Mouse (Mus musculus): Measurements from ENCODE around the gene Idnk. TPM values are rescaled to one million over a fixed set of nuclear protein-coding genes. Genes with fewer than 3 reads are reported as not detected.

The Idnk gene
- polyA plus RNA-seq, 1 experiment from 2014 or later, result 38.2 TPM

GRCm38 (mm10) chr13:58186281-58186680 is 28.8 kb downstream of the Idnk start:
- Histone ChIP-seq H3K4me2 (ENCODE audit: low read length) (no peak overlapping the region), H3K27ac (replicated peaks in 1 of 2; ENCODE audit: control insufficient read depth in 1 of 2, insufficient read depth in 1 of 2, low read depth in 2 of 2, low read length in 2 of 2) (no peak overlapping the region), H3K9ac (ENCODE audit: low read length) (no peak overlapping the region), H3K36me3 (ENCODE audit: control insufficient read depth, insufficient read depth, low read length) (peaks cover 64% of the 10 kb centered on the region), H3K27me3 (ENCODE audit: control insufficient read depth, insufficient read depth, low read length) (no peaks in the 10 kb centered on the region), H3K4me3 (ENCODE audit: control insufficient read depth in 1 of 2, insufficient read depth in 1 of 2, low read depth in 1 of 2, low read length in 2 of 2) (no peak overlapping the region), H3K4me1 (ENCODE audit: control insufficient read depth in 2 of 2, insufficient read depth in 2 of 2, low read length in 2 of 2) (no peaks in the 10 kb centered on the region), H3K9me3 (ENCODE audit: control insufficient read depth, low read length) (no peaks in the 10 kb centered on the region)
- WGBS, result 67% methylated on average over 8 of the region's 8 CpGs
- ATAC-seq (ENCODE audit: insufficient number of reproducible peaks, insufficient read depth, low FRiP score, low read depth), result no peak

DNA sequence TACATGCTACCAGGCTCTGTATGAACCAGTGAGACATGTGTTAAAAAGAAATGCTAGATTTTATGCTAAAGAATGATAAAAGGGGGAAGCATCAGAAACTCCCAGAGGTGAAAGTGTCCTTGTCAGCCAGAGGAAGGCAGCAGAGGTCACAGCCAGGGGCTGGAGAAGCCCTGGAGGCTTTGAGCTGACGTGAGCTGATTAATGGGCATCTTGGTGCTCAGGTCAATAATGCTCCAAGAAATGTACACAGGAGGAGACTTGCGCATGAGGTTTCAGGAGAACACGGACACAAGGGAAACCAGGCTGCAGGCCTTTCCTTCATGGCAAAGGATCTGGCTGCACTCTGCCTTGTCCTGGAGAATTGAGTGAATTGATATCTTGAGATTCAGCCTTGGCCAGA is 30.3 kb downstream of the Idnk start:
- 83% methylated on average over 3 of the region's 3 CpGs for WGBS

DNA sequence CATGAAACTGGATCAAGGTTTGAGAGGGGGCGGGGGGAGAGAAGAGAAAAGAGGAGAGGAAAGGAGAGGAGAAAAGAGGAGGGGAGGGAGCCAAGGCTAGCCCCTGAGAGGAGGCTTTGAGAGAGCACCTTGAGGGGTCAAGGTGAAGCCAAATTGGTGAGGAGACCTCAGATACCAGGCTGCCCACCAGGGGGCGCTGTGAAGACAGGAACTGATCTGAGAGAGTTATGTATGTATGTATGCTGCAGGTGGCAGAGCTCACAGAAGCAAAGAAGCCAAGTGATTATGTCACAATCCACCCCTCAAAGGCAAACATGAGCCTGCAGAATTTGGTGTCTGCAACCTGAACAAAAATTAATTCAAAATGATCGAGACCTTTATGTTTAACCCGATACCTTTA is 31.0 kb downstream of the Idnk start:
- Histone ChIP-seq H3K4me1 (ENCODE audit: control insufficient read depth in 2 of 2, insufficient read depth in 2 of 2, low read length in 2 of 2) (no peaks in the 10 kb centered on the region), H3K36me3 (ENCODE audit: control insufficient read depth, insufficient read depth, low read length) (peaks cover 66% of the 10 kb centered on the region), H3K4me2 (ENCODE audit: low read length) (no peak overlapping the region), H3K27me3 (ENCODE audit: control insufficient read depth, insufficient read depth, low read length) (no peaks in the 10 kb centered on the region), H3K4me3 (ENCODE audit: control insufficient read depth in 1 of 2, insufficient read depth in 1 of 2, low read depth in 1 of 2, low read length in 2 of 2) (no peak overlapping the region), H3K27ac (replicated peaks in 1 of 2; ENCODE audit: control insufficient read depth in 1 of 2, insufficient read depth in 1 of 2, low read depth in 2 of 2, low read length in 2 of 2) (no peak overlapping the region), H3K9me3 (ENCODE audit: control insufficient read depth, low read length) (no peaks in the 10 kb centered on the region), H3K9ac (ENCODE audit: low read length) (no peak overlapping the region)
- 64% methylated on average over 4 of the region's 4 CpGs for WGBS
- ATAC-seq (ENCODE audit: insufficient number of reproducible peaks, insufficient read depth, low FRiP score, low read depth), result no peak

More for the DNA sequence above, 30.3 kb downstream of the Idnk start:
- Histone ChIP-seq H3K4me1 (ENCODE audit: control insufficient read depth in 2 of 2, insufficient read depth in 2 of 2, low read length in 2 of 2) (no peaks in the 10 kb centered on the region), H3K27ac (replicated peaks in 1 of 2; ENCODE audit: control insufficient read depth in 1 of 2, insufficient read depth in 1 of 2, low read depth in 2 of 2, low read length in 2 of 2) (no peak overlapping the region), H3K9ac (ENCODE audit: low read length) (no peak overlapping the region), H3K36me3 (ENCODE audit: control insufficient read depth, insufficient read depth, low read length) (peaks cover 64% of the 10 kb centered on the region), H3K4me2 (ENCODE audit: low read length) (no peak overlapping the region), H3K4me3 (ENCODE audit: control insufficient read depth in 1 of 2, insufficient read depth in 1 of 2, low read depth in 1 of 2, low read length in 2 of 2) (no peak overlapping the region), H3K9me3 (ENCODE audit: control insufficient read depth, low read length) (no peaks in the 10 kb centered on the region), H3K27me3 (ENCODE audit: control insufficient read depth, insufficient read depth, low read length) (no peaks in the 10 kb centered on the region)
- ATAC-seq (ENCODE audit: insufficient number of reproducible peaks, insufficient read depth, low FRiP score, low read depth), result no peak

DNA sequence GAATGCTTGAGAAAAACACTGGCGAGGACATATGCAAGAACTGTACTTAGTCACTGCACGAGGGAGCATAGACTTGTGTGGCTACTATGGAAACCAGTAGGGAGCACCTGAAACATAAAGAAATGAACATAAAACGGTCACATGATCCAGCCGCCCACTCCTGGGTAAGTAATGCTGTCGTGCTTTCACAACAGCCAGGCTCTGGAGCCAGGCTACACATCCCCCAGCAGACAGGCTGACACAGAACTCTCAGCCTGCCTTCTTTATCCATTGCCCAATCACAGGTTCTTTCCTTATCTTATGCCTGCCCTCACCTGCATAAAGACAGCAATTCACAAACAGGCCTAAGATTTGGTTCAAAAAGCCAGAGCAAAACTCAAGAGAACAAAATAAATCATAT is 32.0 kb downstream of the Idnk start:
- H3K36me3 ChIP-seq (ENCODE audit: control insufficient read depth, insufficient read depth, low read length), result peaks cover 71% of the 10 kb centered on the region
- no peaks in the 10 kb centered on the region for H3K27me3 ChIP-seq (ENCODE audit: control insufficient read depth, insufficient read depth, low read length)
- no peak overlapping the region for H3K4me3 ChIP-seq (ENCODE audit: control insufficient read depth in 1 of 2, insufficient read depth in 1 of 2, low read depth in 1 of 2, low read length in 2 of 2)
- H3K4me2 ChIP-seq (ENCODE audit: low read length), result no peak overlapping the region
- no peak overlapping the region for H3K27ac ChIP-seq (replicated peaks in 1 of 2; ENCODE audit: control insufficient read depth in 1 of 2, insufficient read depth in 1 of 2, low read depth in 2 of 2, low read length in 2 of 2)
- no peaks in the 10 kb centered on the region for H3K4me1 ChIP-seq (ENCODE audit: control insufficient read depth in 2 of 2, insufficient read depth in 2 of 2, low read length in 2 of 2)
- 81% methylated on average over 5 of the region's 5 CpGs for WGBS
- ATAC-seq (ENCODE audit: insufficient number of reproducible peaks, insufficient read depth, low FRiP score, low read depth), result no peak
- H3K9me3 ChIP-seq (ENCODE audit: control insufficient read depth, low read length), result no peaks in the 10 kb centered on the region
- H3K9ac ChIP-seq (ENCODE audit: low read length), result no peak overlapping the region

DNA sequence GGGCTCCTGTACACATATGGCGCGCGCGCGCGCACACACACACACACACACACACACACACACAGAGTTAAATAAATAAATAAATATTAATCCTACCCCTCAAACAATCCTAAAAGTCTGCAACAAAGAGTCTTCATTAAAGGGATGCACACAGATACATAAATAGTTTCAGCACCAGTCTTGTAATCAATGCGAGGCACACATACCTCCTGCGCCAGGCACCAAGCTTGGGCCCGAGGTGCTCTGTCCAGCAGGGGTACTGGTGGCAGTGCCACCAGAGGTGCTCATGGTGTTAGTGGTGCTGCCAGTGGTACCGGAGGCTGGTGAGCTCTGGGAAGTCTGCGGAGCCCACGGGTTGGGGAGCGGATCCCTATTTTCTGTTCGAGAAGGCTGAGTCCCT is 34.1 kb downstream of the Idnk start:
- Histone ChIP-seq H3K9me3 (ENCODE audit: control insufficient read depth, low read length) (no peaks in the 10 kb centered on the region), H3K4me2 (ENCODE audit: low read length) (no peak overlapping the region), H3K27ac (replicated peaks in 1 of 2; ENCODE audit: control insufficient read depth in 1 of 2, insufficient read depth in 1 of 2, low read depth in 2 of 2, low read length in 2 of 2) (no peak overlapping the region), H3K9ac (ENCODE audit: low read length) (no peak overlapping the region), H3K36me3 (ENCODE audit: control insufficient read depth, insufficient read depth, low read length) (peaks cover 75% of the 10 kb centered on the region), H3K27me3 (ENCODE audit: control insufficient read depth, insufficient read depth, low read length) (no peaks in the 10 kb centered on the region), H3K4me1 (ENCODE audit: control insufficient read depth in 2 of 2, insufficient read depth in 2 of 2, low read length in 2 of 2) (no peaks in the 10 kb centered on the region), H3K4me3 (ENCODE audit: control insufficient read depth in 1 of 2, insufficient read depth in 1 of 2, low read depth in 1 of 2, low read length in 2 of 2) (no peak overlapping the region)
- no peak for ATAC-seq (ENCODE audit: insufficient number of reproducible peaks, insufficient read depth, low FRiP score, low read depth)
- WGBS, result 95% methylated on average over 14 of the region's 14 CpGs

DNA sequence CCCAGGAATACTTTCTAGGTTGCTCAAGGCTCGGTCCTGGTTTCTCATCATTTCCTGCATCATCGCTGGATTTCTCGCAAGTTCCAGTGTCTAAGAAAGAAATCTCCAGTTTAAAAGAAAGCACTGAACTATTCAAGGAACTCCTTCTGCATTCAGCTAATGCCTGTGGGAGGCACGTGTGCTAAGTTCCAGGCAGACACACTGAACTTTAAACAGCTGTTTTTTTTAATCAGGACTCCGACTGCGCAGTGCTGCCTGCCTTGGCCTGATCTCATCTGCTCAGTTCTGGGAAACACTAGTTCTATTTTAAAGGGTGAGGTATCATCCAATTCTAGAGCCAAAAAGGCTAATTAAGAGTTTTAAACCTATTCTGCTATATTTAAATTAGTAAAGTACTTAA is 34.7 kb downstream of the Idnk start:
- Histone ChIP-seq H3K4me1 (ENCODE audit: control insufficient read depth in 2 of 2, insufficient read depth in 2 of 2, low read length in 2 of 2) (peaks cover 0 to under 1% of the 10 kb centered on the region in 2 experiments; a peak in 1 of 4 replicates), H3K4me3 (ENCODE audit: control insufficient read depth in 1 of 2, insufficient read depth in 1 of 2, low read depth in 1 of 2, low read length in 2 of 2) (no peak overlapping the region), H3K27me3 (ENCODE audit: control insufficient read depth, insufficient read depth, low read length) (no peaks in the 10 kb centered on the region), H3K4me2 (ENCODE audit: low read length) (no peak overlapping the region), H3K36me3 (ENCODE audit: control insufficient read depth, insufficient read depth, low read length) (peaks cover 74% of the 10 kb centered on the region), H3K9me3 (ENCODE audit: control insufficient read depth, low read length) (no peaks in the 10 kb centered on the region), H3K27ac (replicated peaks in 1 of 2; ENCODE audit: control insufficient read depth in 1 of 2, insufficient read depth in 1 of 2, low read depth in 2 of 2, low read length in 2 of 2) (no peak overlapping the region), H3K9ac (ENCODE audit: low read length) (no peak overlapping the region)
- WGBS, result 89% methylated on average over 6 of the region's 6 CpGs
- ATAC-seq (ENCODE audit: insufficient number of reproducible peaks, insufficient read depth, low FRiP score, low read depth), result no peak

DNA sequence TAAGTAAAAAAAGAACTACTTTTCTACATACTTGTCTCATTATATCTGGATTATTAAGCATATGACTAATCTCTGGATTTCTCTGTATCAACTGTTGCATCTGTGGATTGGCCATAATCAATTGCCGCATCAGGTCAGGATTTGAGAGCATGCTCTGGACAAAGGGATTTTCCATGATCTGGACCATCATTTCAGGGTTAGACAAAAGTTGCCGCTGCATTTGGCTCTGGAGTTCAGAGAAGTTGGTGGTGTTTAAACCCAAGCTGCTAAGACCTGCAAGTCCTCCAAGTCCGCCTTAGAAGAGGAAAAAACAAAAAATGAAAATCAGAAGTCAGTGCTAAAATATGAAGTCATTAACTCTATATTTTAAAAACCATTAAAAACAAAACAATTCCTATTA is 35.8 kb downstream of the Idnk start:
- no peak overlapping the region for H3K4me2 ChIP-seq (ENCODE audit: low read length)
- H3K4me1 ChIP-seq (ENCODE audit: control insufficient read depth in 2 of 2, insufficient read depth in 2 of 2, low read length in 2 of 2), result peaks cover 2 to 5% of the 10 kb centered on the region in 2 experiments; a peak in 1 of 4 replicates
- H3K9me3 ChIP-seq (ENCODE audit: control insufficient read depth, low read length), result no peaks in the 10 kb centered on the region
- no peak overlapping the region for H3K27ac ChIP-seq (replicated peaks in 1 of 2; ENCODE audit: control insufficient read depth in 1 of 2, insufficient read depth in 1 of 2, low read depth in 2 of 2, low read length in 2 of 2)
- no peak overlapping the region for H3K4me3 ChIP-seq (ENCODE audit: control insufficient read depth in 1 of 2, insufficient read depth in 1 of 2, low read depth in 1 of 2, low read length in 2 of 2)
- no peak overlapping the region for H3K9ac ChIP-seq (ENCODE audit: low read length)
- H3K36me3 ChIP-seq (ENCODE audit: control insufficient read depth, insufficient read depth, low read length), result peaks cover 73% of the 10 kb centered on the region
- no peak for ATAC-seq (ENCODE audit: insufficient number of reproducible peaks, insufficient read depth, low FRiP score, low read depth)
- no peaks in the 10 kb centered on the region for H3K27me3 ChIP-seq (ENCODE audit: control insufficient read depth, insufficient read depth, low read length)
- WGBS, result 98% methylated on average over 3 of the region's 3 CpGs

DNA sequence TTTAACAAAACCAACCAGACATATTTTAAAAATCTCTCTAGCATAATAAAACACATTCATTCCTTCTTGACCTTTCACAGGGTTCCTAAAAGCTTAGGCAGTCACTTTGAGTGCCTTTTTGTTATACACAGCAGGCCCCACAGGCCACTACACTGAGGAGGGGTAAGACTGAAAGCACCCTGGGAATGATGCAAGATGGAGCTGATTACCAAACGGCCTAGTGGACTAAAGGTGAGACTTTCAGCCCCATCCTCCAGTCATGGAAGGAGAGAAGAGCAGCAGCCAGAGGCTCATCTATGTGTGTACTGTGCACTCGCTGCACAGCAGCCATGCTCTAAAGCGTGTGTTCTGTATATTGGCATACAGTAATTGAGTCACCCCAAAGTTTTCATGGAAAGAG is 37.5 kb downstream of the Idnk start:
- no peak overlapping the region for H3K9ac ChIP-seq (ENCODE audit: low read length)
- 87% methylated on average over 3 of the region's 3 CpGs for WGBS
- no peaks in the 10 kb centered on the region for H3K9me3 ChIP-seq (ENCODE audit: control insufficient read depth, low read length)
- no peak overlapping the region for H3K4me3 ChIP-seq (ENCODE audit: control insufficient read depth in 1 of 2, insufficient read depth in 1 of 2, low read depth in 1 of 2, low read length in 2 of 2)
- H3K27ac ChIP-seq (replicated peaks in 1 of 2; ENCODE audit: control insufficient read depth in 1 of 2, insufficient read depth in 1 of 2, low read depth in 2 of 2, low read length in 2 of 2), result no peak overlapping the region
- no peak overlapping the region for H3K4me2 ChIP-seq (ENCODE audit: low read length)
- peaks cover 4 to 12% of the 10 kb centered on the region in 2 experiments; a peak in 2 of 4 replicates for H3K4me1 ChIP-seq (ENCODE audit: control insufficient read depth in 2 of 2, insufficient read depth in 2 of 2, low read length in 2 of 2)
- no peaks in the 10 kb centered on the region for H3K27me3 ChIP-seq (ENCODE audit: control insufficient read depth, insufficient read depth, low read length)
- H3K36me3 ChIP-seq (ENCODE audit: control insufficient read depth, insufficient read depth, low read length), result peaks cover 72% of the 10 kb centered on the region
- no peak for ATAC-seq (ENCODE audit: insufficient number of reproducible peaks, insufficient read depth, low FRiP score, low read depth)

Data from heart, embryonic 14.5 days (tissue).